Mouse (Mus musculus) megakaryocyte, adult 5-6 weeks (primary cell): ENCODE data around the gene Sgip1. TPM values are rescaled to one million over a fixed set of nuclear protein-coding genes. Genes with fewer than 3 reads are reported as not detected.
A peak's percentile ranks its signal among the peaks of the same experiment; 100 is the strongest.

Experiments used
- ATAC-seq: 2 replicates; pipeline ENCODE4 v1.8.0; 2016; ENCODE audit warnings: mild to moderate bottlenecking, inconsistent platforms; ENCODE audit not compliant: poor library complexity, severe bottlenecking
- total RNA-seq, 2 experiments: library from RNA; stranded (forward) in 1 of 2; stranded (reverse) in 1 of 2; fragments of 153-499, 151-499 nt in 1 of 2; fragments of 221-1000, 200-1000 nt in 1 of 2; gene quantifications; 2 replicates each; pipeline versions ENCODE4 v1.2.3 to v1.2.4; 2015 to 2017

Gene Sgip1
- total RNA-seq, 2 experiments from 2014 or later, result 0.85 to 1.3 TPM

- ATAC-seq, result peak; percentile 76
These were observed 265.9 kb downstream of the Sgip1 start for GRCm38 (mm10) chr4:103006943-103007418.

- ATAC-seq, result no peak
These were observed 269.6 kb downstream of the Sgip1 start for GRCm38 (mm10) chr4:103010734-103011133.

GRCm38 (mm10) chr4:103011823-103012222, 270.7 kb downstream of the Sgip1 start:
- no peak for ATAC-seq

DNA sequence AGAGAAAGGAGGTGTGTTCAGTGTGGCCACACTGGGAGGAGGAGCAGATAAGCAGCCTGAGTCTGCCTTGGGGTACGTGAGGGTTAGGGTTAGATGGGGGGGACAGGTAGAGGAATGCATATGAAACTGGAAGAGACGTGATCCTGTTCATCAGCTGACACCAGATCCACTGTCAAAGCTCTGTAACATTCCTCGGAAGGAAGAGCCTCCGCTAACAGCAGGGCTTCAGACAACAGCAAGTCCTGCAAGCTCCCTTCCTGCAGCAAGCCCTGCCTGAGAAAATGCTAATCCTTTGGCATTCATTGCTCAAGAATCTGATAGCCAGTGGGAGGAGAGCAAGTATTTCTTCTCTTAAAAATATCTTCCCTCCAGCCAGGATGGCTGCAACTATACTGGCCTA, 272.4 kb downstream of the Sgip1 start:
- ATAC-seq, result no peak

Other genes starting within 250 kb of the Sgip1 start
- gene Tctex1d1, start 237.3 kb downstream of the Sgip1 start, total RNA-seq (2015), result 1.9 and 5.2 TPM in 2 replicates
- gene Tctex1d1, start 237.3 kb downstream of the Sgip1 start, total RNA-seq (2017), result 3.5 and 5.5 TPM in 2 replicates